Mouse (Mus musculus): ENCODE measurements around the gene Itga9.

The Itga9 gene

DNA sequence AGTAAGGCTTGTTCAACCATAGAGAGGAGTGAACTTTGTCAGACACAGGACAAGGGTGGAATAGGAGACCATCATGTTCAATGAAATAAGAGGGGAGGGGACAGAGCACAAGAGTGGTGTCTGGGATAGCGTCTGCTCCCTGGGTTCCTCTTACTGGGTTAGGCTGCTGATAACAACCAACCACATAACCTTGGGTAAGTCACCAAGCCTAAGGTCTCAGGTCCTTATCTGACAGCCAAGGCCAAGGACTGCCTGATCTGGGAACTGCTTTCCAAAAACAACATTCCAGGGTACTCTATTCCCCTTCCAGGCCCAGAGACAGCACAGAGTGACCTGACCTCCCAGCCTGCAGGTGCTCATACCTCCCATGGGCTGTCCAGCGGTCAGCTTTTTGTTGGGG, 260.5 kb downstream of the Itga9 start:
- DNase-seq (ENCODE audit: extremely low spot score, low read depth, low spot score): no peak

DNA sequence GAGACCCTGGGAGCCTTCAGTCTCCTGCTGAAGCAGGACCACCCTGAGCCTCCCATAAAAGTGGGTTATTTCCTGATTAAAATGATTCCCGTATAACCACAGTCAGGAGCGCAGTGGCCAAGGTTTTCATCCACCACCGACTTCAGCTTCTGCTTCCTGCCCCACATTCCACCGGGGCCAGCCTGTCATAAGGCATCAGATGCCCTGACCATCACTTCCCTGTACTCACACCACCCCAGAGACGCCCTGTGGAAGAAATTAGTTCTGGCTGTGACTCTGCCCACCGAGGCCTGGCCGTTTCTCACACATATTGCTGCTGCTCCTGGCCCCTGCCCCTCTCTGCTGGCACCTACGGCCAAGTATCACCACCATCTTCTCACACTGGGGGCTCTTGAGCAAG, 261.4 kb downstream of the Itga9 start:
- DNase-seq (ENCODE audit: extremely low spot score, low read depth, low spot score): no peak

DNA sequence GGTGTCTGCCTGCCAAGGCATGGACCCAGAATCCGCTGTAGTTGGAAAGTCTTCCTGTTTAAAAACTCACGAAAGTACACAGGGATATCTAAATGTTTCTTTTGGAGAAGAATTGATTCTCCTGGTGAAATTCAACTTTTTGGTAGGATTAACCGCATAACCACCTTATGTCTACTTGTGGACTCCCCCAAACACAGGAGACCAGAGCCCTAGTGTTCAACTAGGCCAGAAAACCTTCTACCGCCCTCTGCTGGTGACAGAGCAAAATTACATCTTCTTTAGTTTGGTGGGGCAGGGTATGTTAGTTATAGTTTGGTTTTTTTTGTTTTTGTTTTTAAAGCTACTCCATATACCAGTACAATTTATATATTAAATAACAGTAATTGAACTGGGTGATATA, 264.6 kb downstream of the Itga9 start:
- DNase-seq (ENCODE audit: extremely low spot score, low read depth, low spot score): no peak

- DNase-seq (ENCODE audit: extremely low spot score, low read depth, low spot score): no peak
These were observed 266.5 kb downstream of the Itga9 start for GRCm38 (mm10) chr9:118873031-118873430.

DNA sequence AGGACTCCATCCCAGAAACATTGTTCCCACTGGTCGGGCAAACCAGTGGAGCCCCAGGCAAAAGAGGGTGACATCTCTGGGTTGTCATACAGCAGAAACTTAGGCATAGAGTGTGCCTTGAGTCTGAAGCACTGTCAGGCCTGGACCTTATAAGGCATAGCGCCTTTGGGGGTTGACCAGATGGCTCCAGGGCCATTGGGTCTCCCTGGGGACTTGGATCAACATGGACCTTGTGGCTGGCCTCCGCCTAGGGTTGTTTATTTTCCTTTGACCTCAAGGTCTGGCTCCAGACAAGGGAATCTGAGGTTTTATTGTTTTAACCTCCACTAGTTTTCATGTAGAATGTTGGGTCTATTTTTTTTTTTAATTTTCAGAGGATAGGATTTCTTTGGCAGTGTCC, 267.1 kb downstream of the Itga9 start:
- no peak for DNase-seq (ENCODE audit: extremely low spot score, low read depth, low spot score)

DNA sequence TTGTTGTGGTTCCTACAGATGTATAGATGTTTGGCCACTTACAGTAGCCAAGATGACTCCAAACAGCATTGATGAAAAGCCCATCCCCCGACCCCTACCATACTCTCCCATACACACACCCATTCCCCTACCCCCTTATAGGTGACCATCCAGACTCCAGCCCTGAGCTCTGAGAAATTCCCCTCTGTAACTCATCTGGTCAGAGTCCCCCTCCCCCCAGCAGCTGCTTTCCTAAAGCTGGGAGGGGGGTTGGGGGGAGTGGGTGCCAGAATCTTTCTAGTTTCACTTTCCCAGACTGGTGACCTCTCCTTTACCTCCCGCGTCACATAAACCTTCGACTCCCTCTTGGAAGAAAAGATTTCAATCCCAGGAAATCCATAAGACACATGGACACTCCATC, 269.2 kb downstream of the Itga9 start:
- no peak for DNase-seq (ENCODE audit: extremely low spot score, low read depth, low spot score)

DNA sequence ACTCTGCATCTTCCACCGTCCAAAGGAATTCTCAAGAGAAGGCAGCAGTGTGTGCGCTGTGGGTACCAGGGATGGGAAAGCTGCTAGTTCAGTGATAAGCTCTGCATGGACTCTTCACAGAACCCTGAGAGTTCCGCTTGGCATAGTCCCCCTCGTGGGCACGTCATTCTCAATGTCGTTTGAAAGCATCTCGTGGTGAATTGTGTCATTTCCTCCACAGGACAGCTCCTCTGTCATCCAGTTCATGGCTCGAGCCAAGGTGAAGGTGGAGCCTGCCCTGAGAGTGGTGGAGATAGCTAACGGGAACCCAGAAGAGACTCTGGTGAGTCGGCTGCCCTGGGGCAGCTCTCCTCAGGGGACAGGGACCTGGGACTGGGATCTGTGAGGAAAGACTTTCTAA, 270.4 kb downstream of the Itga9 start:
- DNase-seq (ENCODE audit: extremely low spot score, low read depth, low spot score): no peak

GRCm38 (mm10) chr9:118877365-118878008, 271.0 kb downstream of the Itga9 start:
- DNase-seq (ENCODE audit: extremely low spot score, low read depth, low spot score): no peak

DNA sequence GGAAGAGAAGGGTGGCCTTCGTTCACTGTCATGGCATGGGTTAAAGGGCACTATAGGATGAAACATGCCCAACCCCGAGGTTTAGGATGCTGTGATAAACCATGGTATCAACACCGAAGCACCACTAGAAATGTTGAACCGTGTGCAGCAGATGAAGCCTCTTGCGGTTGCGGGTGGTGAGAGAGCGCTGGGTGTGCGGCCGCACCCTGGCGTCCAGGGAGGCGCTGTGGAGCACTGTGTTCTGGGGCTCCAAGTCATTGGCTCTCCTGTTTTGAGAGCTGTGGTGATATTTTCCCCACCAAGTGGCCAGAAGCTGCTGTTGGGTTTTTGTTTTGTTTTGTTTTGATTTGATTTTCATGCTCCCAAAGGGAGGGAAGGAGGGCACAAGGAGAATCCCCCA, 272.1 kb downstream of the Itga9 start:
- DNase-seq (ENCODE audit: extremely low spot score, low read depth, low spot score): no peak

- DNase-seq (ENCODE audit: extremely low spot score, low read depth, low spot score): no peak
These were observed 274.9 kb downstream of the Itga9 start for GRCm38 (mm10) chr9:118881281-118881945.

GRCm38 (mm10) chr9:118881946-118882284, 275.4 kb downstream of the Itga9 start:
- no peak for DNase-seq (ENCODE audit: extremely low spot score, low read depth, low spot score)

DNA sequence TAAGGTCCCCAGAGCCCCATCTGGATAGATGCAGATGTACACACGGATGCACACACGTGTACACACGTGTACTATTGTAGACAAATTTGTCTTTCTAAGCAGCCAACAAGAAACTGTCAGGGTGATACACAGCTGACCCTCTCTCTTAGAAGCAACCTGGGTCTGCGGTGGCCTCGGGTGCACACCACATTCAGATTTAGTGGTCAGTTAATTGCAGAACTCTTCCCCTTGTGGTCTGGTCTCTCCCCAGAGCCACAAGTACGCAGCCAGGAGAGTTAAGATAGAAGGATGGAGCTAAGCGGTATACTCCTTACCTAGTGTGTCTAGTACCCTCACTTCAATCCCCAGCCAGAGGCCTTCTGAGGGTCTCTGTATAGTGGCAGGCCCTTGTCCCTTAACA, 276.7 kb downstream of the Itga9 start:
- no peak for DNase-seq (ENCODE audit: extremely low spot score, low read depth, low spot score)

DNA sequence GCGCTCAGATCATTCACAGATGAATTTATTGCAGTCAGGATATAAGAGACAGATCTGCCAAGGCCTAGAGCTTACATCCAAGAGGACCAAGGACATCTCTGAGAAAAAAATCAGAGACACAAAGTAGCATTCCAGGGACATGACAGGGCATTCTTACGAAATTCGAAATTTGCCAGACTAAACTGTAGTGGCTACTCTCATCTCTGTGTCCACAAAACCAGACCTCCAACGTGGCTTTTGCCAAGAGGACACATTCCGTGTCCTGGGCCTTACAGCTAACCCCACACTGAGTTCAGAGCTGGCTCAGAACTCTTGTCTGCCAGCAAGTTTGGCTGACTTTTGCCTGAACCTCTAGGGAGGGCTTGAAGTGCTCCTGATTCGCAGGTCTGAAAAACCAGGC, 279.3 kb downstream of the Itga9 start:
- DNase-seq (ENCODE audit: extremely low spot score, low read depth, low spot score): no peak

DNA sequence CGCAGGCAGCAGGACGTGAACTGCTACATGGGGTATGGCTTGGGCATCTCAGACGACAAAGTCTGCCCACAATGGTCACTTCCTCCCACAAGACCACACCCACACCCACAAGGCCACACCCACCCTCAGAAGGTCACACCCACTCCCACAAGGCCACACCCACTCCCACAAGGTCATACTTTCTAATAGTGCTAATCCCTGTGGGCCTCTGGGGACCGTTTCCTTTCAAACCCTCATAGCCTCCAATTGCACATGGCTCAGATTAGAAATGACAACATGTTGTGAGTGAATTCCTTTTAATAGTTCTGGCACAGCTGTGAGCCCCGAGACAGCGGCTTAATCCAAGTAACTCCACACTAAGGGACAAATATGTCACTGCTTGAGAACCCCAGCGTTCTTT, 280.7 kb downstream of the Itga9 start:
- DNase-seq (ENCODE audit: extremely low spot score, low read depth, low spot score): no peak

DNA sequence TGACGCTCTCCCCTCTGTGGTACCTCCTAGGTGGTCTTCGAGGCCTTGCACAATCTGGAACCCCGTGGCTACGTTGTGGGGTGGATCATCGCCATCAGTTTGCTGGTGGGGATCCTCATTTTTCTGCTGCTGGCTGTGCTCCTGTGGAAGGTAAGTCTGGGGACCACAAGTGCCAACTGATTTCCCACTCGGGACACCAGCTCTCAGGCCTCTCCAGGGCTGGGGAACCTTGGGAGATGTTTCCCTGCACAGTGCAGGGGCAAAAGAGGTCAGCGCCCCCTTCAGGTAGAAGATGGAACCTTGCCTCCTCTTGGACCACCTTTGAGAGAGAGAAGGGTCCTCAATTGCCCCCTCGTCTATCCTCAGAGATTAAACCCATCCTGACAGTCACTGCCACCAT, 281.2 kb downstream of the Itga9 start:
- DNase-seq (ENCODE audit: extremely low spot score, low read depth, low spot score): no peak

DNA sequence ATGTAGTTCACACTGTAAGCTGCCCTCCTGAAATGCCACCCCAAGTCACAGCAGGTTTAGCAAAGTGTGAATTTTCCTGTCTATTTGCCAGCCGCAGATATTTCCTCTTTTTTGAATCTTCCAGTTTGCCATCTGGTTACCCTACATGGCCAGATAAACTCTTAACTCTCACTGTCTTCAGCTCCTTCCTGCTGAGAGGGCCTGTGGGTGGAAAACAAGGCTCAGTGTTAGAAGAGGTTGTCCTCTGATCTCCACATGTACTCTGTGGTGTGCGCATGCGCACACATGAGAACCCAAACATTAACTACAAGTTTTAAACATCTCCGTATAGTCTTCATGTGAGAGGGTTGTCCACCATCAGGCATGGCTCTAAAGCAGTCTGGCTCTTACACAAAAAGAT, 283.7 kb downstream of the Itga9 start:
- no peak for DNase-seq (ENCODE audit: extremely low spot score, low read depth, low spot score)

GRCm38 (mm10) chr9:118890645-118891044, 284.2 kb downstream of the Itga9 start:
- DNase-seq (ENCODE audit: extremely low spot score, low read depth, low spot score): no peak

- DNase-seq (ENCODE audit: extremely low spot score, low read depth, low spot score): no peak
These were observed 284.6 kb downstream of the Itga9 start for GRCm38 (mm10) chr9:118891068-118891467.

DNA sequence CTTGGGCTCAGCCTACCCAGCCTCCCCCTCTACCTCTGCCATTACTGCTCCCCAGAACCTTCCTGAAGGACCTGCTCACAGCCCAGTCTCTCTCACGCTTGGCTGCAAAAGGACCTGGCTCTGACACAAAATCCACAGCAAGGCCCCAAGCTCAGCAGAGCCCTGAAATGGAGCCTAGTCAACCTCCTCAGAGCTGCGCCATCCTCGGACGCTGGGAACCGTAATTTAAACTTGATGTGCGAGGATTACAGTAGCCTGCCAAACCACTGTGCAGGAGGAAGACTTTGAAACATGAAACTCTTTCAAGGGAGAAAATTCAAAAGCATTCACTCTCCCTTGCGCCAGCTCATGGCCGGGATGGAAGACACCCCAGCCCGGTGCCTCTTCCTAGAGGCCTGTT, 285.1 kb downstream of the Itga9 start:
- no peak for DNase-seq (ENCODE audit: extremely low spot score, low read depth, low spot score)

- no peak for DNase-seq (ENCODE audit: extremely low spot score, low read depth, low spot score)
These were observed 288.6 kb downstream of the Itga9 start for GRCm38 (mm10) chr9:118895101-118895500.

DNA sequence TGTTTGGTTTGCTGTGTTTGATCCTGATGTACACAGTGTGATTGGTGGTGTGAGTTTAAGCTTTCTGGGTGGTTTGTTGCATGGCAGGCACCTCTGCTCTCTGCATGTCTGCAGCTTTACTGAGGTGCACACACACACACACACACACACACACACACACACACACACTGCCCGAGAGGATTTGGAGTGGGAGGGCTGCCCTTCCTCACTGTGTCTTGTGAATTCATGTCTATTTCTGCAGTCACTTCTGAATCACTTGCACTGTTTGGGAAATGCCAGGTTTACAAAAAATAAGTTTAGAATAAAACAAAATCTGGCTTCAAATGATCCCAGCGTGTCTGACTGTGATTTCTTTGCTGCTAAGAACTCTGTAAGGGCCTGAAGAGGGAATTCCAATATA, 294.2 kb downstream of the Itga9 start:
- DNase-seq (ENCODE audit: extremely low spot score, low read depth, low spot score): no peak

DNA sequence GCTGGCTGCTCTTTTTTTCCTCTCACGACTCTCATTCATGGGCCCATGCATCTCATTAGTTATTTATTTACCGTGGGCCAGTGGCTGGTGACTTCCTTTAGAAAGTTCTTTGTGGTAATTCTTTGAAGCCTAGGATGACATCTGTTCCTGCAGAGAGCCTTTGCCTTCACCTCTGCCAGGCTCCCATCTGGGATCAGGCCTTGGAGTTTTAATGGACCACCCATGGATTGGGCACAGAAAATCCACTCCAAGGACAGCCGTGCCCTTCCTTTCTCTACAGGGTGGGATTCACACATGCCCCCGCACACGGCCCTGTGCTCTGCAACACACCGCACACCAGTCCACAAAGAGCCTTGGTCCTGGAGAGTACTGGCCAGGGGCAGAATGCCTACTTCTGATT, 295.4 kb downstream of the Itga9 start:
- no peak for DNase-seq (ENCODE audit: extremely low spot score, low read depth, low spot score)

GRCm38 (mm10) chr9:118907934-118908620, 301.6 kb downstream of the Itga9 start:
- peak; percentile 83 for DNase-seq (ENCODE audit: extremely low spot score, low read depth, low spot score)
